15 mouse cellular contexts compared by ENCODE assay signal in genomic region chr3:142164981-142165380, GRCm38 (mm10). TPM values are rescaled to one million over a fixed set of nuclear protein-coding genes. Genes with fewer than 3 reads are reported as not detected.
DNase-seq lines count a peak whose midpoint lies in the region; ATAC-seq and TF ChIP-seq lines count a peak whose summit lies in the region.
"Had no signal": no experiment of that assay in that cellular context is flagged by ENCODE, and none has a peak within 500 bp of the region (broad histone marks: within the 10 kb centered on the region; RNA-seq: fewer than 3 reads in every experiment).

No protein-coding gene starts in this region.

- H3K9ac ChIP-seq in hindbrain, embryonic 15.5 days: no peak overlapping the region
- no peak overlapping the region for H3K9ac ChIP-seq in hindbrain, embryonic 12.5 days
- H3K9ac ChIP-seq in limb, embryonic 12.5 days (replicated peaks): no peak overlapping the region
- H3K9ac ChIP-seq in embryonic facial prominence, embryonic 12.5 days: no peak overlapping the region
- H3K9ac ChIP-seq in stomach, postnatal 0 days (ENCODE audit: low read length): no peak overlapping the region
- H3K9ac ChIP-seq: heart, embryonic 13.5 days had no signal

- H3K4me2 ChIP-seq in hindbrain, embryonic 15.5 days: peak overlapping the region; percentile 5; the same call in 1 of the 2 replicates
- no peak overlapping the region for H3K4me2 ChIP-seq in hindbrain, embryonic 12.5 days (replicated peaks)
- peak overlapping the region; percentile 9 for H3K4me2 ChIP-seq in limb, embryonic 12.5 days
- H3K4me2 ChIP-seq in embryonic facial prominence, embryonic 12.5 days (replicated peaks): no peak overlapping the region
- peak overlapping the region; percentile 25 for H3K4me2 ChIP-seq in stomach, postnatal 0 days (replicated peaks; ENCODE audit: low read depth)
- H3K4me2 ChIP-seq: heart, embryonic 13.5 days; midbrain, embryonic 11.5 days had no signal

- ATAC-seq in hindbrain, embryonic 15.5 days (ENCODE audit: low FRiP score, low read depth): no peak
- ATAC-seq in hindbrain, embryonic 12.5 days (ENCODE audit: low FRiP score): no peak
- no peak for ATAC-seq in limb, embryonic 12.5 days (ENCODE audit: insufficient number of reproducible peaks, insufficient read depth, low FRiP score, low TSS enrichment, low read depth)
- no peak for ATAC-seq in embryonic facial prominence, embryonic 12.5 days (ENCODE audit: insufficient number of reproducible peaks, insufficient read depth, low FRiP score, low TSS enrichment)
- ATAC-seq in stomach, postnatal 0 days (ENCODE audit: low FRiP score, low TSS enrichment): no peak

- H3K4me1 ChIP-seq in hindbrain, embryonic 15.5 days (replicated peaks): peaks cover 12% of the 10 kb centered on the region
- peaks cover 7% of the 10 kb centered on the region for H3K4me1 ChIP-seq in hindbrain, embryonic 12.5 days
- H3K4me1 ChIP-seq in limb, embryonic 12.5 days (replicated peaks): peaks cover 19% of the 10 kb centered on the region
- H3K4me1 ChIP-seq in limb, embryonic 10.5 days: peaks cover 41% of the 10 kb centered on the region
- H3K4me1 ChIP-seq in embryonic facial prominence, embryonic 12.5 days: peaks cover 8% of the 10 kb centered on the region; the same call in 1 of the 2 replicates
- H3K4me1 ChIP-seq in stomach, postnatal 0 days (replicated peaks; ENCODE audit: control insufficient read depth, insufficient read depth): no peaks in the 10 kb centered on the region

- H3K27me3 ChIP-seq in hindbrain, embryonic 15.5 days: no peaks in the 10 kb centered on the region
- H3K27me3 ChIP-seq in hindbrain, embryonic 12.5 days: no peaks in the 10 kb centered on the region
- peaks cover 18% of the 10 kb centered on the region for H3K27me3 ChIP-seq in limb, embryonic 12.5 days
- H3K27me3 ChIP-seq in limb, embryonic 10.5 days (ENCODE audit: low read depth, poor library complexity, severe bottlenecking): peaks cover 51% of the 10 kb centered on the region
- H3K27me3 ChIP-seq in embryonic facial prominence, embryonic 12.5 days: no peaks in the 10 kb centered on the region
- no peaks in the 10 kb centered on the region; the same call in 1 of the 2 replicates for H3K27me3 ChIP-seq in stomach, postnatal 0 days (ENCODE audit: control insufficient read depth, insufficient read depth, low read length)

- H3K9me3 ChIP-seq in hindbrain, embryonic 15.5 days: no peaks in the 10 kb centered on the region
- no peaks in the 10 kb centered on the region for H3K9me3 ChIP-seq in hindbrain, embryonic 12.5 days (replicated peaks)
- no peaks in the 10 kb centered on the region for H3K9me3 ChIP-seq in limb, embryonic 12.5 days
- no peaks in the 10 kb centered on the region for H3K9me3 ChIP-seq in limb, embryonic 10.5 days (replicated peaks)
- no peaks in the 10 kb centered on the region for H3K9me3 ChIP-seq in embryonic facial prominence, embryonic 12.5 days
- no peaks in the 10 kb centered on the region for H3K9me3 ChIP-seq in stomach, postnatal 0 days (ENCODE audit: control insufficient read depth, low read length)
- H3K9me3 ChIP-seq: heart, embryonic 13.5 days had no signal

- no peak overlapping the region for H3K4me3 ChIP-seq in hindbrain, embryonic 15.5 days
- no peak overlapping the region for H3K4me3 ChIP-seq in hindbrain, embryonic 12.5 days
- H3K4me3 ChIP-seq in limb, embryonic 12.5 days (replicated peaks): no peak overlapping the region
- no peak overlapping the region for H3K4me3 ChIP-seq in limb, embryonic 10.5 days
- H3K4me3 ChIP-seq in embryonic facial prominence, embryonic 12.5 days: no peak overlapping the region
- H3K4me3 ChIP-seq in stomach, postnatal 0 days (ENCODE audit: low read depth, low read length): no peak overlapping the region
- H3K4me3 ChIP-seq: heart, embryonic 13.5 days; layer of hippocampus, adult 2 months had no signal

- TF ChIP-seq EP300 in stomach, postnatal 0 days (optimal IDR thresholded peaks at IDR 0.05): no peak

- no peak overlapping the region for H3K27ac ChIP-seq in hindbrain, embryonic 15.5 days (replicated peaks)
- H3K27ac ChIP-seq in hindbrain, embryonic 12.5 days: no peak overlapping the region
- H3K27ac ChIP-seq in limb, embryonic 12.5 days: no peak overlapping the region
- no peak overlapping the region for H3K27ac ChIP-seq in limb, embryonic 10.5 days
- H3K27ac ChIP-seq in embryonic facial prominence, embryonic 12.5 days: peak overlapping the region; percentile 36; the same call in 1 of the 2 replicates
- H3K27ac ChIP-seq in stomach, postnatal 0 days (replicated peaks): 0 out of 2 replicates have a peak overlapping the region, but pooled peaks have one; percentile 36
- H3K27ac ChIP-seq: heart, embryonic 13.5 days; layer of hippocampus, adult 2 months had no signal

- peak; percentile 15; the same call in 1 of the 2 replicates for TF ChIP-seq CTCF in stomach, postnatal 0 days (IDR thresholded peaks at IDR 0.05; ENCODE audit: low read depth)

- 55% methylated on average over 9 of the region's 9 CpGs for WGBS in hindbrain, embryonic 15.5 days
- WGBS in hindbrain, embryonic 12.5 days: 59% methylated on average over 9 of the region's 9 CpGs
- 73% methylated on average over 9 of the region's 9 CpGs for WGBS in limb, embryonic 12.5 days
- WGBS in limb, embryonic 10.5 days: 75% methylated on average over 9 of the region's 9 CpGs
- 58% methylated on average over 9 of the region's 9 CpGs for WGBS in embryonic facial prominence, embryonic 12.5 days
- 50% methylated on average over 9 of the region's 9 CpGs for WGBS in stomach, postnatal 0 days

- H3K36me3 ChIP-seq in hindbrain, embryonic 15.5 days: no peaks in the 10 kb centered on the region
- H3K36me3 ChIP-seq in hindbrain, embryonic 12.5 days: no peaks in the 10 kb centered on the region
- H3K36me3 ChIP-seq in limb, embryonic 12.5 days: no peaks in the 10 kb centered on the region
- no peaks in the 10 kb centered on the region for H3K36me3 ChIP-seq in limb, embryonic 10.5 days
- no peaks in the 10 kb centered on the region for H3K36me3 ChIP-seq in embryonic facial prominence, embryonic 12.5 days
- H3K36me3 ChIP-seq in stomach, postnatal 0 days (ENCODE audit: control insufficient read depth, insufficient read depth, low read length): no peaks in the 10 kb centered on the region
- H3K36me3 ChIP-seq: heart, embryonic 13.5 days had no signal

- no peak for DNase-seq in limb, embryonic 10.5 days (ENCODE audit: low spot score)
- no peak for DNase-seq in stomach, postnatal 0 days (ENCODE audit: low spot score)
- DNase-seq in left cerebral cortex, postnatal 14 days (ENCODE audit: low spot score in 2 of 2): no peak
- DNase-seq: adrenal gland, adult 8-10 months; cerebellum, adult 9-10 months; gastrocnemius, postnatal 25 days; lung, postnatal 36 days had no signal

- intact Hi-C loops in left cerebral cortex, postnatal 14 days (cut with DNase I): loop anchor here (5.0 kb wide), 1 partner anchor 278 kb away; no protein-coding TSS in a partner anchor

RNA-seq across cellular contexts. Expression of gene Bmpr1b, which starts 4.2 kb away (rescaled TPM):
- 4.1 TPM in 2 replicates for polyA plus RNA-seq in hindbrain, embryonic 15.5 days (2015; fragmentation: Nextera tagmentation; extraction: Ambion mirVana)
- polyA plus RNA-seq in hindbrain, embryonic 12.5 days (2016; fragmentation: Nextera tagmentation; extraction: Ambion mirVana): 11.6 and 12.2 TPM in 2 replicates
- polyA plus RNA-seq in limb, embryonic 12.5 days (2016; fragmentation: Nextera tagmentation; extraction: Ambion mirVana): 17.9 and 18.1 TPM in 2 replicates
- 5.1 and 7.2 TPM in 2 replicates for polyA plus RNA-seq in limb, embryonic 10.5 days (2016; fragmentation: Nextera tagmentation; extraction: Ambion mirVana)
- polyA plus RNA-seq in embryonic facial prominence, embryonic 12.5 days (2016; fragmentation: Nextera tagmentation; extraction: Ambion mirVana): 9.8 and 12.1 TPM in 2 replicates
- 2.3 and 2.7 TPM in 2 replicates for polyA plus RNA-seq in stomach, postnatal 0 days (2015; fragmentation: Nextera tagmentation; extraction: Ambion mirVana)
- total RNA-seq in left cerebral cortex, postnatal 14 days (2021): 10 to 100 TPM; 14.3 to 16.4 TPM
- polyA plus RNA-seq: small intestine, adult 2 months had no signal

Comparison
In these comparisons a context has a peak if more than half of its experiments do, and no peak if none do; other contexts are left out.
1. H3K4me2 ChIP-seq: peak in hindbrain, embryonic 15.5 days (single experiment), limb, embryonic 12.5 days (single experiment) and stomach, postnatal 0 days (single experiment); none in hindbrain, embryonic 12.5 days (single experiment) and embryonic facial prominence, embryonic 12.5 days (single experiment).
2. H3K27ac ChIP-seq: peak in embryonic facial prominence, embryonic 12.5 days (single experiment) and stomach, postnatal 0 days (single experiment); none in hindbrain, embryonic 15.5 days (single experiment), hindbrain, embryonic 12.5 days (single experiment), limb, embryonic 12.5 days (single experiment) and limb, embryonic 10.5 days (single experiment).